Mouse (Mus musculus): ENCODE data around the gene Fbxo24.
A peak's percentile ranks its signal among the peaks of the same experiment; 100 is the strongest.

The Fbxo24 gene

DNA sequence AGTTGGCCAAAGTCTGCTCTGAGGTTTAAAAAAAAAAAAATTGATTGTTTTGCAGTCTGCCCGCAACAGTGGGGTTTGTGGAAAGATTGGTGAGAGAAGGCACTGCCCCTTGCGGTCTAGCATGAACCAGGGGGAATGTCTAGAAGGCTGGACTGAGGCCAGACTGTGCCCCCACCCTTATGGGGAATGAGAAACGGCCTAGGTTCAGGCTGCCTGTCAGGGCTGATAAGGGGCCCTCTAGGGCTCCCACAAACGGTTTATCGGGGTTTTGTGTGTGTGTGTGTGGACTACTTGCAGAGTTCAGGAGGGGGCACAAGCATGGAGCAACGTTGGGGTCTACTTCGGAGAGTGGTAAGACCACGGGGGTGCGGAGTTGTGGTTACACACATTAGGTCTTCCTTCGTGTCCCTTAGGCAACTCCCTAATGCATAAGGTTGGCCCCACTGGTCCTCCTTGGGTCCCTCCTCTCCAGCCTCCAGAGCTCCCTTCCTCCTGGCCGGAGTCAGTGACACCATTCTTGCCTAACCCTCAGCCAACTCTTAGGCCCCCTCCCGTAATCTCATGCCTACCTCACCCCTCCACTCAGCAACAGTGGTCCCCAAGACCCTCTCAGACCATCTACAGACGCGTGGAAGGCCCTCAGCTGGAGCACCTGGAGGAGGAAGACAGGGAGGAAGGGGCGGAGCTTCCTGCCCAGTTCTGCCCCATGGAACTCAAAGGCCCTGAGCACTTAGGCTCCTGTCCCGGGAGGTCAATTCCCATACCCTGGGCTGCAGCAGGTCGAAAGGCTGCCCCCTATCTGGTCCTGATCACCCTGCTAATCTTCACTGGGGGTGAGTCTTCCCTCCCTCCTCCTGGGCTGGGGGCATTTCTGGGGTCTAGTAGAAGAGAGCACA lies 57.9 kb downstream of the Fbxo24 start:
- Histone ChIP-seq H3K4me1 (replicated peaks; ENCODE audit: low read depth, low read length) (peaks cover 49% of the 10 kb centered on the region), H3K27me3 (ENCODE audit: insufficient read depth, low read length) (peaks cover 50% of the 10 kb centered on the region), H3K4me3 (replicated peaks; ENCODE audit: low read length) (no peak overlapping the region), H3K36me3 (ENCODE audit: insufficient read depth, low read length) (no peaks in the 10 kb centered on the region), H3K9me3 (ENCODE audit: low read length) (no peaks in the 10 kb centered on the region)
- TF ChIP-seq CTCF (conservative IDR thresholded peaks at IDR 0.05; ENCODE audit: low read length) = no peak
- no peak for TF ChIP-seq POU5F1 (IDR thresholded peaks at IDR 0.05; ENCODE audit: borderline replicate concordance, low read length)
- no peak for TF ChIP-seq NANOG (IDR thresholded peaks at IDR 0.05; ENCODE audit: borderline replicate concordance, low read length)

DNA sequence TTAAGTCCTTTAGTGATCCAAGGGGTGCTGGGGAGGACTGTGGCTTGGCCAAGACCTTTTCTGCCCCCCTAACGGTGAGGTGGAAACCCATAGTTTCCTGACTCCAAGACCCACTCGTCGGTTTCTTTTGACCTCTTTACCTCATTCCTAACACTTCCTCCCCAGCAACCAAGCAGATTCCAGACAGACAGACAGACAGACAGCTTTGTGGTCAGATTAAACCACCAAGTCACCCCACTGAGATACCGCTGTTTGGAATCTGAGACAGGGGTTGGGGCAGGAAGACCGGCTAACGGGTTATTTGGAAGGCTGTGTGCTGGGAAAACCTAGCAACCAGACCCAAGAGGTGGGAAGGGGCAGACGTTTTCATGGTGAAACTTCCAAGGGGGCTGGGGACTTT lies 58.6 kb downstream of the Fbxo24 start:
- peaks cover 50% of the 10 kb centered on the region for H3K27me3 ChIP-seq (ENCODE audit: insufficient read depth, low read length)
- no peak overlapping the region for H3K4me3 ChIP-seq (replicated peaks; ENCODE audit: low read length)
- TF ChIP-seq POU5F1 (IDR thresholded peaks at IDR 0.05; ENCODE audit: borderline replicate concordance, low read length) = no peak
- H3K9me3 ChIP-seq (ENCODE audit: low read length) = no peaks in the 10 kb centered on the region
- H3K36me3 ChIP-seq (ENCODE audit: insufficient read depth, low read length) = no peaks in the 10 kb centered on the region
- peaks cover 53% of the 10 kb centered on the region for H3K4me1 ChIP-seq (replicated peaks; ENCODE audit: low read depth, low read length)

DNA sequence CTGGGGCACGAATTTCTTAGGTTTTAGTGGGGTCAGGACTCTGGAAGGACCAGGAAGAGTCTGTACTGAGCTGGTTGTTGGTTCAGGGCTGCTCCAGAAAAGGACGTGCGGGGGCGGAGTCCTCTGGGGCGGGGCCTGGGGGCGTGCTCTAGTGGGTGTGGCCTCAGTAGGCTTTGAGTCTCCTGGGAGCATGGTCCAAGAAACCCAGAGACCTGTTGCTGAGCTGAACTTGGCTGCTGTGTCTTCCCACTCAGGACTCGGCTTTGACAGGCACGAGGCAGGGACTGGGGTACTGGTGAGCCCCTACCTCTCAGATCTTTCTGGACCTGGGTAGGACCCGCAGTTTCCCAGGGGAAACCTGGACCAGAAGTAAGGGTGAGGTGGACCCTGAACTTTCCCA lies 59.1 kb downstream of the Fbxo24 start, which contains the start of gene Tfr2:
Tfr2 (plus strand) TSS at position 176 of the 400 bp plus-strand sequence.
- Histone ChIP-seq H3K4me1 (replicated peaks; ENCODE audit: low read depth, low read length) (peaks cover 50% of the 10 kb centered on the region), H3K9me3 (ENCODE audit: low read length) (no peaks in the 10 kb centered on the region), H3K4me3 (replicated peaks; ENCODE audit: low read length) (peak within 1 kb of the TSS; percentile 45; the same call in 1 of the 2 replicates), H3K36me3 (ENCODE audit: insufficient read depth, low read length) (no peaks in the 10 kb centered on the region), H3K27me3 (ENCODE audit: insufficient read depth, low read length) (peaks cover 44% of the 10 kb centered on the region)
- TF ChIP-seq CTCF (conservative IDR thresholded peaks at IDR 0.05; ENCODE audit: low read length) (no peak), POU5F1 (IDR thresholded peaks at IDR 0.05; ENCODE audit: borderline replicate concordance, low read length) (no peak), NANOG (IDR thresholded peaks at IDR 0.05; ENCODE audit: borderline replicate concordance, low read length) (no peak)

DNA sequence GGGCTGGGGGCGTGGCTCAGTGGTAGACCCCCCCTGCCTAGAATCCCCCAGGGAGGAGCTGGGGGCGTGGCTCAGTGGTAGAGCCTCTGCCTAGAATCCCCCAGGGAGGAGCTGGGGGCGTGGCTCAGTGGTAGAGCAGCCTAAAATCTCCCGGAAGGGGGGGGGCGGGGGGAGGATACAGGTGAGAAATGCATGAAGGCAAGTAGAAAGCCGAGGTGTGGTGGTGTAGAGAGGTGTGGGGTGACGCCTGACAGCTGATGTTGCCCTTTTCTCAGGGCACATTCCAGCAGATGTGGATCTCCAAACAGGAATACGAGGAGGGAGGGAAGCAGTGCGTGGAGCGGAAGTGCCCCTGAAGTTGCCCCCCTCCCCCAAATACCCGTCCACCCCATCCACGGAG lies 59.8 kb downstream of the Fbxo24 start:
- H3K4me3 ChIP-seq (replicated peaks; ENCODE audit: low read length) = no peak overlapping the region; the same call in 1 of the 2 replicates
- H3K36me3 ChIP-seq (ENCODE audit: insufficient read depth, low read length) = no peaks in the 10 kb centered on the region
- TF ChIP-seq NANOG (IDR thresholded peaks at IDR 0.05; ENCODE audit: borderline replicate concordance, low read length) = no peak
- no peak for TF ChIP-seq CTCF (conservative IDR thresholded peaks at IDR 0.05; ENCODE audit: low read length)
- TF ChIP-seq POU5F1 (IDR thresholded peaks at IDR 0.05; ENCODE audit: borderline replicate concordance, low read length) = no peak
- H3K27me3 ChIP-seq (ENCODE audit: insufficient read depth, low read length) = peaks cover 38% of the 10 kb centered on the region
- H3K4me1 ChIP-seq (replicated peaks; ENCODE audit: low read depth, low read length) = peaks cover 48% of the 10 kb centered on the region
- no peaks in the 10 kb centered on the region for H3K9me3 ChIP-seq (ENCODE audit: low read length)

DNA sequence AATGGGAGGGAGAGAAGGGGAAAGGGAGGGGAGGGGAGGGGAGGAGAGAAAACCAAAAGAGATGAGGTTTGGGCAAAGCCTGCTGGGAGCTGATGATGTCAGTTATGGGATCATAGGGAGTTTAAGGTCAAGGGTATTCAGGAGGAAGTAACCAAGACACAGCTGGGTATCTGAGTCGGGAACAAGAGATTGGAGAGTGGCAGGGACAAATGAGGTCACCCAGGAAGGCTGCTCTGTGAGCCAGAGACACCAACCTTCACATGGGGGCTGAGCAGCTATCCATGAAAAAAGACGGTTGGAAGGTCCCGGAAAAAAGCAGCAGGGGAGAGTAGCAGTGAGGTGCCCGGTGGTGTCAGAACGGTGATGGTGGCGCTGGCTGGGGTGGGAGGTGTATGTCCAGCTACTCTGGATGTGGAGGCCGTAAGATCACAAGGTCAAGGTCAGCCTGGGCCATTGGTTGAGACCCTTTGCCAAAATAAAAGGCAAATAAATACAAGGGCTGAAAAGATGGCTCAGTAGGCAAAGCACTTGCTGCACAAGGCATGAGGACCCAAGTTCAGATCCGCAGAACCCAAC lies 60.5 kb downstream of the Fbxo24 start:
- Histone ChIP-seq H3K4me3 (replicated peaks; ENCODE audit: low read length) (no peak overlapping the region), H3K36me3 (ENCODE audit: insufficient read depth, low read length) (no peaks in the 10 kb centered on the region), H3K9me3 (ENCODE audit: low read length) (no peaks in the 10 kb centered on the region), H3K4me1 (replicated peaks; ENCODE audit: low read depth, low read length) (peaks cover 49% of the 10 kb centered on the region), H3K27me3 (ENCODE audit: insufficient read depth, low read length) (peaks cover 31% of the 10 kb centered on the region)
- TF ChIP-seq NANOG (IDR thresholded peaks at IDR 0.05; ENCODE audit: borderline replicate concordance, low read length) = no peak
- no peak for TF ChIP-seq CTCF (conservative IDR thresholded peaks at IDR 0.05; ENCODE audit: low read length)

DNA sequence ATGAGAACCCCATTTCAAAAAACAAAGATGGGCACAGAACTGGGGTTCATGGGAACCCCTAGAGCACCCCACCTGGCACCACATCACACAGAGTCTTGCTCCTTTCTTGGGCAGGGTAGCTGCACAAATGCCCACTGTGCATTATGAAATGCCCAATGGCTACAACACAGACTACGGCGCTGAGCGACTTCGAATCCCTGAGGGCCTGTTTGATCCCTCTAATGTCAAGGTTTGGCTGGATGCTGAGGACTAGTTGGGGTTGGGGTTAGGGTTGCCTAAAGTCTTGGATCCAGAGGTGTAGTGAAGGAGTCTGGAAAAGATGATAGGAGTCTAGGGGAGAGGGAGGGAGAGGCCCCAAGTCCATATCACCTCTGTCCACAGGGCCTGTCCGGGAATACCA lies 62.4 kb downstream of the Fbxo24 start:
- Histone ChIP-seq H3K27me3 (ENCODE audit: insufficient read depth, low read length) (peaks cover 17% of the 10 kb centered on the region), H3K9me3 (ENCODE audit: low read length) (no peaks in the 10 kb centered on the region), H3K4me3 (replicated peaks; ENCODE audit: low read length) (no peak overlapping the region), H3K36me3 (ENCODE audit: insufficient read depth, low read length) (no peaks in the 10 kb centered on the region), H3K4me1 (replicated peaks; ENCODE audit: low read depth, low read length) (peaks cover 59% of the 10 kb centered on the region)
- TF ChIP-seq POU5F1 (IDR thresholded peaks at IDR 0.05; ENCODE audit: borderline replicate concordance, low read length) = no peak
- no peak for TF ChIP-seq NANOG (IDR thresholded peaks at IDR 0.05; ENCODE audit: borderline replicate concordance, low read length)
- no peak for TF ChIP-seq CTCF (conservative IDR thresholded peaks at IDR 0.05; ENCODE audit: low read length)

DNA sequence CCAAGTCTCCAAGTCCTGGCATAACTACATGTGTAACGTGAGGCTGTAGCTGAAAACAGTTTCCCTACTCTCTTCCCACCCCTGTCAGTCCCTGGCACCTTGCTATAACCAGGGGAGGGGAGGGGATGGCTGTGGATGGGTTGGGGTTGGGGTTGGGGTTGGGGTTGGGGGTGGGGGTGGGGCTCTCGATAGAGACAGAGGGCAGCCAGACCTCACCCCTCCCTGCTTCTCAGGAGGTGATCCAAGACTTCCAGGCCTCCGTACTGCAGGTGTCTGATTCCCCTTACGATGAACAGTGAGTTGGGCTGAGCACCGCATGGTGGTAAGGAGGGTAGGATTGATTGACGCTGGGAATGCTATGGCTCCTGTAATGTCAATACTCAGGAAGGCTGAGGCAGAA lies 63.1 kb downstream of the Fbxo24 start:
- peaks cover 55% of the 10 kb centered on the region for H3K4me1 ChIP-seq (replicated peaks; ENCODE audit: low read depth, low read length)
- H3K27me3 ChIP-seq (ENCODE audit: insufficient read depth, low read length) = peaks cover 13% of the 10 kb centered on the region; the same call in 1 of the 2 replicates
- H3K9me3 ChIP-seq (ENCODE audit: low read length) = no peaks in the 10 kb centered on the region
- H3K4me3 ChIP-seq (replicated peaks; ENCODE audit: low read length) = no peak overlapping the region
- no peak for TF ChIP-seq NANOG (IDR thresholded peaks at IDR 0.05; ENCODE audit: borderline replicate concordance, low read length)
- TF ChIP-seq CTCF (conservative IDR thresholded peaks at IDR 0.05; ENCODE audit: low read length) = no peak
- no peak for TF ChIP-seq POU5F1 (IDR thresholded peaks at IDR 0.05; ENCODE audit: borderline replicate concordance, low read length)
- H3K36me3 ChIP-seq (ENCODE audit: insufficient read depth, low read length) = no peaks in the 10 kb centered on the region

DNA sequence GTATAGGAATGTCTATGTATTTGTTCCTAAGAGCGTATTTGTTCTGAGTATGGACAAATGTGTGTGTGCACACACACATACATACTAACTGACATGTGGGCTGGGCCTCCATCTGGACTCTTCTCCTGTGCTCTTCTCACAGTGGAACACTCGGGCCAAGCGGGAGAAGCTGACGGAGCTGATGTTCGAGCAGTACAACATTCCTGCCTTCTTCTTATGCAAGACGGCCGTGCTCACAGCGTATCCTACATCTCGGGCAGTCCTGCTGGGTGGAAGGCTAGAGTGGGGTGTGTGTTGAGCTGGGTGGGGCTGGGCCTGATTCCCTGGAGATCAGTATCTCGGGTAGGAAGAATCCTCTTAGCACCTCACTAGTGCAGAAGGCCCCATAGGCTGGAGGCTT lies 65.8 kb downstream of the Fbxo24 start:
- TF ChIP-seq NANOG (IDR thresholded peaks at IDR 0.05; ENCODE audit: borderline replicate concordance, low read length) = no peak
- H3K4me1 ChIP-seq (replicated peaks; ENCODE audit: low read depth, low read length) = peaks cover 28% of the 10 kb centered on the region
- H3K27me3 ChIP-seq (ENCODE audit: insufficient read depth, low read length) = peaks cover 34% of the 10 kb centered on the region
- no peaks in the 10 kb centered on the region for H3K36me3 ChIP-seq (ENCODE audit: insufficient read depth, low read length)
- H3K9me3 ChIP-seq (ENCODE audit: low read length) = no peaks in the 10 kb centered on the region
- H3K4me3 ChIP-seq (replicated peaks; ENCODE audit: low read length) = no peak overlapping the region
